Mouse (Mus musculus) G1E (cell line): ENCODE data around the gene Ptpru.

Experiments
- CTCF ChIP-seq: IDR thresholded peaks from 2 replicates; pipeline ENCODE4 v1.5.1; 2012; ENCODE audit warnings: low read depth, low read length, inconsistent platforms, mixed read lengths
- GATA1 ChIP-seq: IDR thresholded peaks from 2 replicates; pipeline ENCODE4 v1.6.1; 2012; ENCODE audit warnings: borderline replicate concordance, low read length, inconsistent platforms, mixed read lengths
- POLR2AphosphoS5 ChIP-seq: IDR thresholded peaks from 2 replicates; pipeline ENCODE4 v1.6.1; 2012; ENCODE audit warnings: low read depth, low read length, inconsistent platforms; ENCODE audit not compliant: insufficient replicate concordance

DNA sequence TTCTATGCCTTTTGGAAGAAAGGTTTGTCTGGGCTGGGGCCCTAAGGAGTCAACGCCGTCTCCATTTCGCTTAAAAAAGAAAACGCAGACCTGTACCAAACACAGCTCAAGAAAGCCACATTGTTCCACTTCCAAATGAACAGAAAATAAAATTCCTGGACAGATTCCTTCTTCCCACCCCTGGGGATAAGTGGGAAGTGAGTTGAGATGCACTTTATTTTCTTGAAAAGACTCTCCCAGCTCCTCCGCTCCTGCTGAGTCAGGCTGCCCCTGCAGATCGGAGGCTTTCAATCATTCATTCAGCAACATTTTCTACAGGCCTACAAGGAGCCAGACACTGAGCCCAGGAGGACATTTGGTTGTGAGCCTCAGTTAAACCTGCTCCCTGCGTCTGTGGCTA, 74.2 kb downstream of the Ptpru start:
- TF ChIP-seq CTCF (no peak), GATA1 (no peak), POLR2AphosphoS5 (no peak)
